Mouse (Mus musculus) right cerebral cortex, postnatal 10 days (tissue): Measurements from ENCODE around the gene Gnb5.

Source experiments
- DNase-seq, 2 experiments: peaks; one replicate each; pipeline ENCODE4 v3.0.0; 2021; ENCODE audit warnings: low spot score in 2 of 2

Gnb5 gene

GRCm38 (mm10) chr9:75306126-75306898, at the start of gene Gnb5:
Gene Gnb5 (plus strand): TSS chr9:75306288.
- DNase-seq: no peak

DNA sequence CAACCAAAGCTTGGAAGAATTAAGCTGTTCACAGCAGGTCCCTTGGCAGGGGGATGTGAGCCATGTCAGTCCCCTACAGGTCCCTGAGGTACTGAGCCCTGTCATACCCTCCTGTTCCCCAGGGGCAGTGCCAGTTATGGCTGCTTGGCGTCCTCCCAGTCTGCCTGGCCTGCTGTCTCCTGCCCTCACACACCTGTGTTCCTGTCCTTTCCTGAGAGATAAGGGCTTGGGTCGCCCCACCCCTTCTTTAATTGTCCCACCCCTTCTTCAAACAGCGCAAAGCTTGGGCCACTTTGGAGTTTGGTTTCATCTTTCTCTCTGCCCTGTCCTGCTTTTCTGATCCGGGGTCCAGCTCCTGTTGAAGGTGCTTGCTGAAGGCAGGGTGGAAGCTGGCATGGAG, 47.3 kb upstream of the Gnb5 start:
- no peak for DNase-seq

GRCm38 (mm10) chr9:75259656-75260055, 46.4 kb upstream of the Gnb5 start:
- DNase-seq: no peak

GRCm38 (mm10) chr9:75261332-75261872, 44.7 kb upstream of the Gnb5 start:
- no peak for DNase-seq

DNA sequence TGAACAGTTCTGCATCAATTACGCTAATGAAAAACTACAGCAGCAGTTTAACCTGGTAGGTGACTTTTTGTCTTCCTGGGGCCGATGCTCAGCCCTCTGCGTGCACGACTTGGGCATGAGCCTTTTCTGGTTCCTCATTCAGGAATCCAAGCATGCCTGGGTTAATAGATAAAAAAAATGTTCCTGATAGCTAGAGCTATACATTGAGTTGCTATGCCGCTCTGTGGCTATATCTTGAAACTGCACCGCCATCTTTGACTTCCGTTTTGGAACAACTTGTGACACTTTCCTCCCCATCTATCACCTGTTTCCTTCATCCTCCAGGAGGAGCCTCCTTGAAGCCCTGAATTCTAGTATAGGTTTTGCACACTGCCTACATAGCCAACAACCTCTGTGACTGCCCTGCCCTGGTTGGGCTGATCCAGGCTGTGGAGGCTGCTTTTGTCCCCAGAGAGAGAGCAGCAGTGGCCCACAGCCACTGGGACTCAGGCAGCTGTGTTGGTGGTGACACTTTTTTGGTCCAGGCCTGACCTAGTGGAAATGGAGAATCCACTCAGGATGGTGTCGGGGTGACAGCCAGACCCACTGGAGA, 43.8 kb upstream of the Gnb5 start:
- peak in 1 of 2 experiments; percentile 59 for DNase-seq

DNA sequence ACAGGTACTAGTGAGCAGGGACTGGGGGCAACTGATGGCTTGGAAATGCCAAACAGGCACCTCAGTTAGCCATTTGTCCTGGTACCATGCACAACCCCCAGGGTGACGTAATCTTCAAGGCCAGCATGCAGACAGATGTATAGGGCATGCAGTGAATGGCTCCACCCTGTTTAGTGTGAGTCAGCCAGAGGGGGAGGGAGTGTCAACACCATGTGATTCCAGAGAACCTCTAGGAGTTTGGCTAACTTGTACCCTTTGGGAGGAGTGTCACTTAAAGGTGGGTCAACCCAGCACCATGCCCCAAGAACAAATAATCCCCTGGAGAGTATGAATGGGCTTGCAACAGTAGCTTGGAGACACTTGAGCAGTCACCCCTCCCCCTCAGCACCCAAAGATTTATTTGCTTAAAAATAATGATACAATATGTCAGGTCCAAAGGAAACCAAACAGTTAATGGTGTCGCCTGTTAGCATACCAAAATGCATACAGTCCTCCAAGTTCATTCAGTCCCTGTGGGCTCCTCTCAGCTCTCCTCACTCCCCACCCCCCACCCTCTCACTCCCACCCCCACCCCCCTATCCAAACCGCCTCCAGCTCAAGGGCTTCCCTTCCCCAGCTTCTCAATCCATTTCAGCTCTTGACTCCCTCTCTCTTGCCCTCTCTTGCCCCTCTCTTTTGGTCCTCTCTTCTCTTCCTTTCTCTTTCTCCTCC, 41.9 kb upstream of the Gnb5 start:
- DNase-seq: no peak

DNA sequence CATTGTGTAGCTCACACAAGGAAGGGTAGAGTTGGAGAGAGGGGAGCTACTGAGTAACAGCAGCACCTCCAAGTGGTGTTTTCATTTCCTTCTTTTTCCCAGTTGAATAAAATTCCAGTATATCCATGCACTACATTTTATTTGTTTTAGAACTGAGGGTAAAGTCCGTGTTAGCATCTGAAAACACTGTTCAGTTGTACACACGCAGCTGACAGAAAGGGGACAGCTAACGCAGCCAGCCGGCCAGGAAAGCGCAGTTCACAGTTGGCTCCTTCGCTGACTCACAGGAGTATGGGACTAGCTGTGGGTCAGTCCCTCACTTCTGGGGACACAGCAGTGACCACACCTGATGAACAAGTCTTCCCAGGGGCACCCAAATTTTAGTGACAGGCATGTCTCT, 38.9 kb upstream of the Gnb5 start:
- no peak for DNase-seq

DNA sequence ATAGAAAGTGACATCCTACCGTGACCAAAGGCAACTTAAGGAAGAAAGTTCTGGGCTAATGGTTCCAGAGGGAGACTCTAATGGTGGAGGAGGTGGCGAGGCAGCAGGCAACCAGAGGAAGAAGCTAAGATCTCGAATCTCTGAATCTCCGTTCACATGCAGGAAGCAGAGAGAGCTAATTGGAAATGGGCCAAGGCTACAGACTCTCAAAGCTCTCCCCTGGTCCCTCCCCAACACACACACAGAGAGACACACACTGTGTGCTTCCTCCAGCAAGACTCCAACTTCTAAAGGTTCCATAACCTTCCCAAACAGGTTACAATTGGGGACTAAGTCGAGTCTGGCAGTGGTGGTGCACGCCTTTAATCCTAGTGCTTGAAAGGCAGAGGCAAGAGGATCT, 35.7 kb upstream of the Gnb5 start:
- no peak for DNase-seq

DNA sequence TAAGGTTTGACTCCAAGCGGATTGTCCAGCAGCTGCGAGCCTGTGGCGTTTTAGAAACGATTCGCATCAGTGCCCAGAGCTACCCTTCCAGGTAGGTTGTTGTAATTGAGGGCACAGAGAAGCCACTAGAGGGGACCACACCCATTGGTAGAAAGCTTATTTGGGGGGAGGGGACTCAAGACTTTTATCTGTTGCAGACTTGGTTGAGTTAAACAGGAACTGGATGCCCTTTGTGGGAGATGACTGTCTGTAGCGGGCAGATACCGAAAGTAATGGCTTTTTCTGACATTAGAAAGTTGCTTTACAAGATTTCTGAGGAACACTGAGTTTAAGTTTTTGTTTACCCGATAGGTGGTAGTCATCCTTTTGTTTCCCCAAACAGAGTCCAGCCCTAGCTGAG, 34.5 kb upstream of the Gnb5 start:
- no peak for DNase-seq

DNA sequence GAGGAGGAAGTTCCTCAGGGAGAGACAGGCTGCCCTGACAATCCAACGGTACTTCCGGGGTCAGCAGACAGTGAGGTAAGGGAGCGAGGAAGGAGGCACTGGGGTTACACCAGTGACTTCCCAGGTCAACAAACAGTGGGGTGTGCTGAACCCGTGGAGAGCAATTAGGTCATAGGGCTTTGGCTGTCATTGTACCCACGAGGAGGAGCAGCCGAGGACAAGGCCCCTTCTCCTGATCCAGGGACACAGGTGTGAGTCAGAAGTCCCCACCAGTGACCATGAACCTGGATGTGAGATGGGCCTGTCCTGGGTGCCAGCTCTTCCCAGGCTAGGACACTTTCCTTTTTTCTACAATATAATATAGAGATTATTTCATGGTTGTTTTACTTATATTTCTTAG, 32.4 kb upstream of the Gnb5 start:
- no peak for DNase-seq

DNA sequence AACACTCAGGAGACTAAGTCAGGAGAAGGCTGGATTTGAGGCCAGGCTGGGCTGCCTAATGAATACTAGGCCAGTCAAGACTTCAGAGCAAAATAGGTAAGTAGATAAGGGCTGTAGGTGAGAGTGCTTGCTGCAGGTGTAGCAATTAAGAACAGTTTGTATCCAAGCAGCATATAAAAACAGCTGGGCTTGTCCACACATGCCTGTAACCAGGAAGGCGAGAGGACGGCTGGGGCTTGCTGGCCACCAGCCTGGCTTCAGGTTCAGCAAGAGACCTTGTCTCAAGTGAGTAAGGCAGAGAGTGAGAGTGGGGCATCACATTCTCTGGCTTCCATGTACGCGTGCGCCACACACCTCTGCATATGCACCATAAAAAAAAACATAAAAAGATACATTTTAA, 31.6 kb upstream of the Gnb5 start:
- no peak for DNase-seq

DNA sequence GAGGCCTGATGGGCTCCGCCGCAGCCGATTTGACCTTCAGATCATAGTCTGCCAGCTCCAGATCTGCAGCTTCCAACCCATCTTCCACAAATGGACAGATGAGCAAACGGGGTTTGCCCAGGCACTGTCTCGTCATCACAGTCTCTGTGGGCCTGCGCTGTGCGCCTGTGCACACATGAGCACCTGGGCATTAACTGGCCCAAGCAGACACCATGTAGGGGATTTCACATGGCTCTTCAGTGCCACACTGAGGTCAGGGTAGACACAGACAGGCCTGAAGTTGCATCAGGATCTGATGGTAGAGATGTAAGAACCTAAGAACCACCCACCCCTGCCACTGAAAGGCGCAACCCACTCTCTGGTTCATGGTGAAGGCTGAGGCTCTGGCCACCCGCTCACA, 31.0 kb upstream of the Gnb5 start:
- no peak for DNase-seq

- peak in 1 of 2 experiments; percentile 49 for DNase-seq
Measured at GRCm38 (mm10) chr9:75280814-75281213, 25.3 kb upstream of the Gnb5 start.

GRCm38 (mm10) chr9:75282179-75282578, 23.9 kb upstream of the Gnb5 start:
- peak in 1 of 2 experiments; percentile 19 for DNase-seq

DNA sequence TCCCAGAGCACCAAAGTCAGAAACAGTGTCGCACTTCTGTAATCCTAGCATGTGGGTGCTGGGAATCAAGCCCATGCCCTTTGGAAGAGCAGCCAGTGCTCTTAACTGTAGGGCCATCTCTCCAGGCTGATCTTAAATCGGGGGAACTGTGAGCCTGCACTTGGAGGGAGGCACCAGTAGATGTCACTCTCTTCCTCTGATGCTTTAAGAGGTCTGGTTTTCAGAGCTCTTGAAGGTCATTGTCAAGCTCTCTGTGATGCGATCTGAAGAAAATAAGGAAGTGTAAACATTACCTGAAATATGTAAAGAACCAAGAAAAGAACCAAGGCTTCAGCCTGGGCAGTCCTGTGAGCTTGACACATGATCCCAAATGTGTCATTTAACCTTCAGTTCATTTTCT, 23.3 kb upstream of the Gnb5 start:
- DNase-seq: peak; percentile 59 to 64

DNA sequence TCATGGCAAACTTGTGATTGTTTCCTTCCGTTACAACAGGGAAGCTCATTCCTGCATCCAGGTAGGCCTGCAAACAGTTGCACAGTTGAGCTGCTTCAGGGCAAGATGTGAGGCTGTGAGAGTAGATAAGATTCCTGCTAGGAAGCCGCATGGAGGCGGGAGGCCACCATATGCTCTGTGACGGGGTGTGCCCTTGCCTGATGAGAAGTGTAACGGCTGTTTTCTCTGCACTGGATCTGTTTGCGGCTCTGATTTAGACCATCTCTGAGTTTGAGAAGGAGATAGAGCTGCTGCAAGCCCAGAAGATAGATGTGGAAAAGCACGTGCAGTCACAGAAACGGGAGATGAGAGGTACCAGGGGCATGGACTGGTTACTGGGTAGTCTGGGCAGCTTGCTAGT, 22.5 kb upstream of the Gnb5 start:
- peak in 1 of 2 experiments; percentile 18 for DNase-seq

- DNase-seq: no peak
Measured at GRCm38 (mm10) chr9:75285363-75285762, 20.7 kb upstream of the Gnb5 start.

DNA sequence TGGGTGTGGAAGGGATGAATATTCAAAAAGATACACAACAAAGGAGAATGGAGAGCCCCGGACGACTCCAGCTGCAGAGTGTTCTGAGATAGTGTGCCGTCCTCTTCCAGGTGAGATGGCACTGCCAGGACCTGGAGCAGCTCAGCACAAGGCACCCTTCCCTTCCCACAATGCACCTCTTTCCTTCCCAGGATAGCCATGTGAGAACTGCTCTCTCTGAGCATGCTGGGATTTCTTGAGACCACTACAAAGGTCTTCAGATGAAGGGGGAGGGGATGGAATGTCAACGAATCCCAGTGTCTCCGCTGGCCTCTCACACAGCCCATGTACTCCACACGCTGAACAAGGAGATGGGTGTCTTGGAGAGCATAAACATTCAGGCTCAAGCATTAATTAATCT, 18.5 kb upstream of the Gnb5 start:
- no peak for DNase-seq

DNA sequence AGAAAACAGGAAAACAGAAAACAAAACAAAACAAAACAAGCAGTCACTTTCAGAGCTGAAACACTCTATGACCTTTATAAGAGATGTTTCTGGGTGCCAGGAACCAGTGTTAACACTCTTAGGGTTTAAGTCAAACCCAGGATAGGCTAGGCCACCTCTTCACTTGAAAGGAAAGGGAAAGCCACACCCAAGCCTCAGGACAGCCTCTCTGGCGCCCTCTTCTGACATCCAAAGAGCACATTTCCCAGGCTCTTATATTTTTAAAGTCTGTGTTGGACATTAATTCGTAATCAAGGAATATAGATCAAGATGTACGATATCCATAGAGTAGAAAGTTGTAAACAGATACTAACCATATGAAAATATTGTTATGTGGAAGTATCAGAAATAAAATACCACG, 16.5 kb upstream of the Gnb5 start:
- no peak for DNase-seq

- no peak for DNase-seq
Measured at GRCm38 (mm10) chr9:75299342-75299741, 6.7 kb upstream of the Gnb5 start.

DNA sequence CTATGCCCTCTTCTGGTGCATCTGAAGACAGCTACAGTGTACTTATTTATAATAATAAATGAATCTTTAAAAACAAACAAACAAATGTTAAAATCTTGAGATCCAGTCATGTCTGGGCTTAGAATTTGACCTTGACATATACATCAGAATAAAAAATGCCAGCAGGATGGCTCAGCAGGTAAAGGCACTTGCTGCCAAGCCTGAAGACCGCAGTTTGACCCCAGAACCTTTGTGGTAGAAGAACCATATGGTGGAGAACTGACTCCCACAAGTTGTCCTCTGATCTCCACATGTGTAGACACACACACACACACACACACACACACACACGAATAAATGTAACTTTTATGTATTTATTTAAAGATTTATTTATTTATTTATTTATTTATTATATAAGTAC, 3.1 kb upstream of the Gnb5 start:
- DNase-seq: no peak

DNA sequence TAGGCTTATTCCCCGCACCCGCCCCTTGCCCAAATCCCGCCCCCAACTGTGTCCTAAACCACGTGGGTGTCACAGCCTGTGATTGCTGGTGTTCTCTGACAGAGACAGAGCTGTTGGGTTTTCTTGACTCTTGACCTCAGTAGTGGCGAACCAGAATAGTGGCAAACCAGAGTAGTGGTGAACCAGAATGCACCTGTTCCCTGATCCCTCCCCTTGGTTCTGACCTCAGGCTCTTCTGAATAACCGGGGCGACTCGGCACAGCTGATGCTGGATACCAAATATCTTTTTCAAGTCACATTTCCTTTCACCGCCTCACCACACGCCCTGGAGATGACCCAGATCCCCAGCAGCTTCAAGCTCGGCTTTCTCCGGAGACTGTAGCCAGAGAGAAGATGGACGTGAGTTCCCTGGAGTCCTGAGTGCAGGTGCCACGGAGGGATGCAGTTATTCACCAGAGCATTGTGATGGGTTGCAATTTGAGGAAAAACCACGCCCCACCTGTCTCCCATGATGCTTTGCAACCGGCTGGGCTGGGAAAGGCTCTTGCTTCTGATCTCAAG, 2.3 kb upstream of the Gnb5 start:
- DNase-seq: no peak
